Mouse (Mus musculus): ENCODE data around the gene 2410137M14Rik.

Gene 2410137M14Rik

GRCm38 (mm10) chr17:36993770-36994325 is 12.8 kb upstream of the 2410137M14Rik start:
- 91% methylated on average over 4 of the region's 4 CpGs for WGBS

- 41% methylated on average over 3 of the region's 3 CpGs for WGBS
Measured at GRCm38 (mm10) chr17:36992336-36993104, 11.5 kb upstream of the 2410137M14Rik start.

GRCm38 (mm10) chr17:36990630-36991029 is 9.6 kb upstream of the 2410137M14Rik start:
- 90% methylated on average over 6 of the region's 6 CpGs for WGBS

GRCm38 (mm10) chr17:36989437-36989836 is 8.4 kb upstream of the 2410137M14Rik start, which contains the start of gene H2-M5:
H2-M5 (minus strand) TSS chr17:36989537.
- 53% methylated on average over 5 of the region's 5 CpGs for WGBS

- WGBS, result 10% methylated on average over 24 of the region's 24 CpGs
Measured at GRCm38 (mm10) chr17:36988475-36988874, 7.4 kb upstream of the 2410137M14Rik start.

GRCm38 (mm10) chr17:36982253-36983155 is 1.5 kb upstream of the 2410137M14Rik start:
- 70% methylated on average over 5 of the region's 5 CpGs for WGBS

- WGBS, result 17% methylated on average over 4 of the region's 4 CpGs
Measured at GRCm38 (mm10) chr17:36981845-36982244, 808 bp upstream of the 2410137M14Rik start.

GRCm38 (mm10) chr17:36973271-36973787 is 7.7 kb downstream of the 2410137M14Rik start:
- 76% methylated on average over 8 of the region's 8 CpGs for WGBS

GRCm38 (mm10) chr17:36972791-36973190 is 8.2 kb downstream of the 2410137M14Rik start:
- 80% methylated on average over 3 of the region's 3 CpGs for WGBS

GRCm38 (mm10) chr17:36971172-36971850 is 9.7 kb downstream of the 2410137M14Rik start:
- 75% methylated on average over 6 of the region's 6 CpGs for WGBS

- 87% methylated on average over 14 of the region's 14 CpGs for WGBS
Measured at GRCm38 (mm10) chr17:36970316-36970890, 10.6 kb downstream of the 2410137M14Rik start.

- WGBS, result 71% methylated on average over 1 of the region's 1 CpGs
Measured at GRCm38 (mm10) chr17:36966875-36967274, 14.2 kb downstream of the 2410137M14Rik start.

GRCm38 (mm10) chr17:36961125-36961524 is 19.9 kb downstream of the 2410137M14Rik start:
- WGBS, result 79% methylated on average over 1 of the region's 1 CpGs

- 7% methylated on average over 12 of the region's 12 CpGs for WGBS
Measured at GRCm38 (mm10) chr17:36958884-36959283, 22.2 kb downstream of the 2410137M14Rik start.

GRCm38 (mm10) chr17:36957999-36958743 is 22.9 kb downstream of the 2410137M14Rik start, which contains the start of the genes Znrd1 and Znrd1as:
Znrd1 (minus strand) TSS chr17:36958559.
Znrd1as (plus strand) TSS chr17:36958592.
- under 1% methylated on average over 46 of the region's 46 CpGs for WGBS

- 94% methylated on average over 1 of the region's 1 CpGs for WGBS
Measured at GRCm38 (mm10) chr17:36953062-36953461, 28.0 kb downstream of the 2410137M14Rik start.

- 96% methylated on average over 2 of the region's 2 CpGs for WGBS
Measured at GRCm38 (mm10) chr17:36952631-36953030, 28.4 kb downstream of the 2410137M14Rik start.

- 1% methylated on average over 36 of the region's 36 CpGs for WGBS
Measured at GRCm38 (mm10) chr17:36950981-36951947, 29.8 kb downstream of the 2410137M14Rik start, which contains the start of gene Ppp1r11. Ppp1r11 (minus strand) TSS chr17:36951741.

- WGBS, result 90% methylated on average over 8 of the region's 8 CpGs
Measured at GRCm38 (mm10) chr17:36949265-36949664, 31.8 kb downstream of the 2410137M14Rik start.

Measured in cerebral cortex, adult 2 months (tissue).